Mouse (Mus musculus) right cerebral cortex, adult 18-20 months (tissue): Measurements from ENCODE around the gene Gng8.

ENCODE experiments used
- DNase-seq: peaks from one replicate; pipeline ENCODE4 v3.0.0; 2022; ENCODE audit warnings: mixed read lengths

Gng8 gene

DNA sequence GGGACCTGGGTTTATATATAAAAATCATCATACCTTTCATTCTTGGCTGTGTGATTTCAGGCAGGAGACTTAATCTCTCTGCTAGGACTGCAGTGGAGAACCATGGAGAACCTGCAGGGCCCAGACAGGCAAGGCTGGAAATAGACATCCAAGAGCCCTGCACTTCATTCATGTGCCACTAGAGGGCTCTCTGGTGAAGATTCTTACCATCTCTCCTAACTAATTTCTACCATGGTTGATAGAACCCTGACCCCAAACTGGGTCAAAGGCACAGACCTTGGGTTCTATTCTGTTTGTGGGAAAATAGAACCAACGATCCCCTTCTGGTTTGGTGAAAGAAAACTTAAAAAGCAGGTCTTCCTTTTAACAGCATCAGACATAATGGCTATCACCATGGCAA is 39.3 kb downstream of the Gng8 start:
- peak; percentile 79 for DNase-seq

DNA sequence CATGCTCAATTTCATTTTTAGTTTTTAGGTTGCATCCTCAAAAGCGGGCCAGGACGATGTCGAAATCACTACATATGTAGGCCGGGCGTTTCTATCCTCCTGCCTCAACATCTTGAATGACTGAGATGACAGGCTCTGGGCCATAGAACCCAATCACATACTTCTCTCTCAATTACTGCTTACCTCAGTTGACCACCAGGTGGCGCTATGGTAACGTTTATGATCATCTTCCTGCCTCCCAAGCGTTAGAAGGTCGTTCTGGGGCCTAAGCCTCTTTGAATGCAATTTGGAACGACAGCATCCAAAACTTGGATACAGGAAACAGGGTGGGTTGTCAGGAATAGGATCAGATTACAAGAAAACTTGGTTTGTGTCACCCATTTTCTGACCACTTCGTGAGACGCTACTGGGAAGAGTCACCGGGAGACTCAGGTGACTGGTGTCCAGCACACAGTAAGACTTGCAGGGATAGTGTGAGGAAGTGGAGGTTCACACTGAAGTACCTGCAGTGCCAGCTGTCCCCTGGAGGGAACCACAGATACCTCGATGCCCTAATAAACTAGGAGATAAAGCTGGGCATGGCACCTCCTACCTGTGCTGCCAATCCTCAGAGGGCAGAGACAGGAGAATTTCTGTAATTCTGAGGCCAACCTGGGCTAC is 40.5 kb downstream of the Gng8 start:
- peak; percentile 89 for DNase-seq

DNA sequence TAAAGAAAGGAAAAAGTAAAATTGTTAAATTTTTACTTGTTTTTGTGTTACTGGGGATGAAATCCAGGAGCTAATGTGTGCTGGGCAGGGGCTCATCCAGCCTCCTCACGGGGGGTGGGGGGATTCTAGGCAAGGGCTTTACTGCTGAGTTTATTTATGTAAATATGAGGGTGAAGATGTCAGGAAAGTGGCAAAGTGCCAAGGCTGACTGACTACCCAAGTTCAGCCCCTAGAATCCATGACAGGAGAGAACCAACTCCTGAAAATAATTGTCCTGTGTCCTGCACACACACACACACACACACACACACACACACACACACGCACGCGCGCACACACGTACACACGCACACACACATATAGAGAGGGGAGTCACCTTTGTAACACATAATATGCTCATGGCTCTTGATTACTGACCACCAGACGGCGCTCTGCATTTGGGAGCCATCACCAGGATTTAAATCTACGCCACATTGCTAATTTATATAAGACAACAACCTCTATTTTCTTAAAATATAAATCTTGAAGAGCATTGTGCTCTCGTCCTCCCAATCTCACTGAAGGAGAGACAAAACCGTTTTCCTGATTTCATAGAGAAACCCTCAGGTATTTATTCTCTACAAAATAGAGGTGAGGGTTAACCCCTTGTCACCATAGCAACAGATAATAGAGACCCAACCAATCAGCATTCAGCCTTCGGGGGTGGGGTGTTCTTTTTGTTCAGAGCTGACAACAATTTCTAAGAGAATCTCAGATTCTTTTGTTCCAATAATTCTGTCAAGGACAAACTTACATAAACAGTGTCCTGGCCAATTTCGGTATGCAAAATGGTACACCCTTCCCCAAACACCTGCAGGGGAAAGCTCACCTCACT is 41.4 kb downstream of the Gng8 start:
- peak; percentile 74 for DNase-seq

DNA sequence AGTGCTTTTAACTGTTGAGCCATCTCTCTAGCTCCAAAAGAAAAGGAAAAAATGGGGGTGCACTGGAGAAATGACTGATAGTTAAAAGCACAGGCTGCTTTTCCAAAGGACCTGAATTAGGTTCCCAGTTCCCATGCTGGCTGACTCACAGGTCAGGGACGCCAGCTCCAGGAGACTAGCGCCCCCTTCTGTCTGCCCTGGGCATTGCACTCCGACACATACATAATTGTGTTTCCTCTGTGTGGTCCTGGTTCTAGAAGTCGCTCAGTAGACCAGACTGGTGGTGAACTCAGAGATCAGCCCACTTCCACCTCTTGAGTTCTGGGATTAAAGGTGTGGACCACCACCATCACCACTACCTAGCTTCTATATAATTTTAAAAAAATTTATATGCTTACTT is 45.7 kb downstream of the Gng8 start:
- DNase-seq: no peak

DNA sequence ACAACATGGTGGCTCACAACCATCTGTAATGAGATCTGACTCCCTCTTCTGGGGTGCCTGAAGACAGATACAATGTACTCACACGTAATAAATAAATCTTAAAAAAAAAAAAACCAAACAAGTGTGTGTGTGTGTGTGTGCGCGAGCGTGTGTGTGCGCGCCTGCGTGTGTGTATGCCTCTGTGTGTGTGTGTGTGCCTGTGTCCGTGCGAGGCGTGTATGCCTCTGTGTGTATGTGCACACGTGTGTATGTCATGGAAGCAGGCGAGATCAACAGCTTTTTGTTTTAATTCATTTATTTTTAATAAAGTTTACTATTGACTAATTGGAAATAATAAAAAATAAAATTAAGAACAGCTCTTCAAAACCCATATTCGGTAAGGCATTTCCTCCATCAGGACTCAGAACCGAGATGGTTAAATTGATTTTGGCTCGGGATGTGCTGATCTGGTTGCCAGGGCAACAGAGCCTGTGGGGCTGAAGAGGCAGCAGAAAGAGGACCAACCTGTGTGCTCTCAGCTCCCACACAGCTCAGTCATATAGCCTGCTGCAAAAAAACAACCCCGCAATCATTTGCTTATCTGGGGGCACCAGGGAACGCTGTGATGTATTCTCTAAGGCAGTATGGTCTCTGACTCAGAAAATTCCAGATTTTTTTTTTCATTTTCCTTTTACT is 46.7 kb downstream of the Gng8 start:
- peak; percentile 82 for DNase-seq

DNA sequence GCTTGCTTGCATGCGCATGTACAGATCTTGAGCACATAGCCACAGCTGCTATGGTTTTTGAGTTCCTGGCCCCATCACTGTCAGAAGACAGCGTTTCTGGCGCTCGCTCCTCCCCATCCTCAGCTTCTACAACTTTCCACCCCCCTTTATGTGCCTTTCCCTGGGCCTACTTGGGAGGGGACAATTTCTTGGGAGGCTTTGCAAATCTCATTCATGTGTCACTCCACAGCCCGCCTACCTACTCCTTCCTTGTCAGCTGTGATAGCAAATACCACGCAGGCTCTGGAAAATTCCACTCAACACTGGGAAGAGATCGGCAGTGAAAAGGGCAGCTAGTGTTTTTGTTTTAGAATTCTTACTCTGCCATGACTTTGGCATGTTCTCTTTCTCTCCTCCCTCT is 48.7 kb downstream of the Gng8 start:
- peak; percentile 92 for DNase-seq

DNA sequence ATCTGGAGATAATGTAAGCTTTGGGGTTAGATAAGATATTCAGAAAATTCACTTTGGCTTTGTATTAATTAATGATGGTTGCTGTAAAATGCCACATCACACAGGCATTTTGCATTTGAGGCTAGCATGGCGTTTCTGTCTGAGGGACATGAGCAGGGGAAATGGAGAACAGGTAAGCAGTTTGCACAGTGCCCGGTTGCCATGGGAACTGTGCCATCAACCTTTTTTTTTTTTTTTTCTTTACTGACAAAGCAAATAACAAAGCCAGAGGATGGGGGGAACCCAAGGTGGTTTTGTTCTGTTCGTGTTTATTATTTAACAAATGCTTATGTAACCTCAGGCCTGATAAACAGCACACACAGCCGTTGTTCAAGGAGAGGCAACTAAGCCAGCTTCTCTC is 51.3 kb downstream of the Gng8 start:
- no peak for DNase-seq

DNA sequence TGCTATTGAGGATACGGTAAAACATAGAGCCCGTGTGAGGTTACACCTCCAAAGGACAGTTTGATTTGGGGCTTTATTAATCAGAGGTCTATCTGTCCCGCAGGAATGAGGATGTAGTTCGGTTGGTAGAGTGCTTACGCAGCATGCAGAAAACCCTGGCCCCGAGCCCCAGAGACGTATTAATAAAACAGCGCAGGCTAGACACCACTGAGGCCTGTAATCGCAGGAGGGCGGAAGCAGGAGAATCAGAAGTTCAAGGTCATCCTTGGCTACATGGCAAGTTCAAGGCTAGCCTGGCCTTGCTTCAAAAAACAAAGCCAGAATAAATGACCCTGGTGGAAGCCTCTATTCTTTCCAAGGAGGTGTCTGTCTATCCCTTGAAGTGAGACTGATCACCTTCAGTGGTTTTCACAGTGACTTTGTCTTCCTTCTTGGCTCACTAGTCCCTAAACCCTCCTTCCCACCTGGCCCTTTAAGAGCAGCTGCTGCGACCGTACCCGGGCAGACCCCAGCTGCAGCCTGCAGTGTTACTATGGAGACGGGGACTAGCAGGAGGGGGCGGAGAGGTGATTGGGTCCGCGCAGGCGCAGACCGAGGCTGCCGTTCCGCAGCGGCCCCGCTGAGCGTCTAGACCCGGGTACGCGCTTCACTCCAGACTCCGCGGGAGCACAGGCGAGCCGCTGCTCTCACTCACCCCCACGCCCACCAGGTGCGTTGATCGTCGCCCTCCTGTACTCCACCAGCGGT is 52.6 kb downstream of the Gng8 start, which contains the start of gene Pnmal2:
Gene Pnmal2 (plus strand): TSS at position 622 of the 747 bp plus-strand sequence.
- peak; percentile 92 for DNase-seq

DNA sequence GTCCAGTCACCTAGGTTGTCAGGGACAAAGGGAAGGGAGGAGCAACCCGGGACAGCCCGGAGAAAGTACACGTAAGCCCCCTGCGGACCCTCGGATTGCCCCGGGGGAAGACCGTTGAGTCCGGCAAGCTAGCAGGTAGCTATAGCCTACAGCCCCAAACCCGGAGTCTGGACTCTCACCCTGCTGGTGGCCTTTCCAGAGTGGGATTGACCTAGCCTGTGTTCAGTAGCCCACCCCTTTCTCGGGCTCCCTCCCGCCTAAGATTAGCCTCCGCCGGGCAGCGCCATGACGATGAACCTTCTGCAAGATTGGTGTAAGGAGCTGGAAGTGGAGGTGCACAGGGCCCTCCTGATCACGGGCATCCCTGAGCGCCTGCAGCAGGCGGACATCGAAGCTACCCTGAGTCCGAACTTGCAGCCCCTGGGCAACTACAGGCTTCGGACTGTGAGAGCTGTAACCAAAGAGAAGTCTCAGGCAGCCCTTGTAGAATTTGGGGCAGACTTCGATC is 53.3 kb downstream of the Gng8 start:
- peak; percentile 25 for DNase-seq
